ENCODE assay signal across 9 mouse cellular contexts in the genomic region with DNA sequence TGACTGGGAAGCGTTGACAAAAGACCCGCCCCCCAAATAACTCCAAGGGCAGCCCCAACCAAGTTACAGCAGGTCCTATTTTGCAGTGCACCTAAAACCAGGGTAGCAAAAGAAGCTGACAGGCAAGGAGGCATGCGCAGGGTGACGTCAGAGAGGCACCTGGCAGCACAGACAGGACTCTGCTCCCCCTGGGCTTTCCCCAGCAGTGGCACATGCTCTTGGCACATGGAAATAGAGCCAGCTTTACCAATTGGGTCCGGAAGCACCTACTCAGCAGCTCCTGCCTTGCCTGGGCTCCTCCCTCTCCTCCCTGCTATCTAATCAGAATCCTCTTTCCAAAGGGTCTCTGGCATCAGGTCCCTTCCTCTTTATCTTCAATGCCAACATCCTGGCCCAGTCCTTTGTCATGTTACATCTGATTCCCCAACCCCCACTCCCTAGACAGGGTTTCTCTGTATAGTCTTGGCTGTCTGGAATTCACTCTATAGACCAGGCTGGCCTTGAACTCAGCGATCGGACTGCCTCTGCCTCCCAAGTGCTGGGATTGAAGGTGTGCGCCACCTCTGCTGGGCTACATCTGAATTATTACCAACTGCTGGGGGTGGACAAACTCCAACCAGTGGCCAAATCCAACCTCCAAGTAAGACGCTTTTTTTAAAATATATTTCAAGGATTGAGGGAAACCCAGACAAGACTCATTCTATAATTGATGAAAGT. TPM values are rescaled to one million over a fixed set of nuclear protein-coding genes. Genes with fewer than 3 reads are reported as not detected.
A peak's percentile ranks its signal among the peaks of the same experiment; 100 is the strongest.
DNase-seq lines count a peak whose midpoint lies in the region; ATAC-seq and TF ChIP-seq lines count a peak whose summit lies in the region.
"Had no signal": no experiment of that assay in that cellular context is flagged by ENCODE, and none has a peak within 500 bp of the region (broad histone marks: within the 10 kb centered on the region; RNA-seq: fewer than 3 reads in every experiment).

No protein-coding gene starts in this region.

- H3K27ac ChIP-seq in heart, embryonic 15.5 days: 0 out of 2 replicates have a peak overlapping the region, but pooled peaks have one; percentile 1
- H3K27ac ChIP-seq in CH12.LX (ENCODE audit: insufficient read depth, low read depth): peak overlapping the region; percentile 64
- H3K27ac ChIP-seq in cerebellum, adult 2 months (ENCODE audit: insufficient read depth, low read length): 0 out of 2 replicates have a peak overlapping the region, but pooled peaks have one; percentile 20
- no peak overlapping the region for H3K27ac ChIP-seq in hindbrain, embryonic 16.5 days (ENCODE audit: low read depth, low read length)
- H3K27ac ChIP-seq in limb, embryonic 10.5 days: no peak overlapping the region

- in situ Hi-C loops in CH12.LX (cut with MboI; ENCODE audit: low pct_ligation_motif_present, low pct_unique_long_range_greater_than_20kb, low sequenced_read_pairs): no loop called here

- TF ChIP-seq CTCF in CH12.LX (conservative IDR thresholded peaks at IDR 0.05 in 1 of 2, IDR thresholded peaks at IDR 0.05 in 1 of 2; ENCODE audit: low read depth in 2 of 2, low read length in 2 of 2): no peak
- TF ChIP-seq CTCF in cerebellum, adult 2 months (IDR thresholded peaks at IDR 0.05; ENCODE audit: borderline replicate concordance, insufficient read depth, low read depth, low read length): no peak

- H3K4me2 ChIP-seq in heart, embryonic 15.5 days: no peak overlapping the region
- H3K4me2 ChIP-seq in CH12.LX (ENCODE audit: insufficient read depth, low read depth, poor library complexity, severe bottlenecking): peak overlapping the region; percentile 48
- H3K4me2 ChIP-seq in hindbrain, embryonic 16.5 days (ENCODE audit: low read length): no peak overlapping the region; the same call in 1 of the 2 replicates

- no peak for ATAC-seq in heart, embryonic 15.5 days (replicated peaks; ENCODE audit: insufficient number of reproducible peaks, insufficient read depth, low FRiP score, low read depth)
- peak; percentile 34; the same call in 1 of the 2 replicates for ATAC-seq in hindbrain, embryonic 16.5 days

- TF ChIP-seq EP300 in CH12.LX (IDR thresholded peaks at IDR 0.05; ENCODE audit: low read length): peak; percentile 81

- peaks cover 30% of the 10 kb centered on the region for H3K79me2 ChIP-seq in CH12.LX (replicated peaks; ENCODE audit: control insufficient read depth, extremely low read depth, insufficient read depth, poor library complexity, severe bottlenecking)

- no peak overlapping the region for H3K4me3 ChIP-seq in heart, embryonic 15.5 days
- no peak overlapping the region for H3K4me3 ChIP-seq in CH12.LX (replicated peaks in 1 of 3; ENCODE audit: low read depth in 2 of 3, low read length in 2 of 3, poor library complexity in 1 of 3)
- H3K4me3 ChIP-seq in cerebellum, adult 2 months (replicated peaks; ENCODE audit: insufficient read depth, low read depth, low read length): no peak overlapping the region
- no peak overlapping the region for H3K4me3 ChIP-seq in hindbrain, embryonic 16.5 days (ENCODE audit: low read length)
- H3K4me3 ChIP-seq in limb, embryonic 10.5 days: no peak overlapping the region

- no peak overlapping the region for H3K9ac ChIP-seq in heart, embryonic 15.5 days
- no peak overlapping the region for H3K9ac ChIP-seq in CH12.LX (ENCODE audit: insufficient read depth, low read depth)
- no peak overlapping the region for H3K9ac ChIP-seq in hindbrain, embryonic 16.5 days (ENCODE audit: low read depth, low read length)

- no peaks in the 10 kb centered on the region for H3K27me3 ChIP-seq in heart, embryonic 15.5 days
- no peaks in the 10 kb centered on the region for H3K27me3 ChIP-seq in CH12.LX (replicated peaks)
- no peaks in the 10 kb centered on the region for H3K27me3 ChIP-seq in cerebellum, adult 2 months (ENCODE audit: control insufficient read depth, insufficient read depth, low read length)
- no peaks in the 10 kb centered on the region for H3K27me3 ChIP-seq in hindbrain, embryonic 16.5 days (replicated peaks; ENCODE audit: control insufficient read depth, insufficient read depth, low read length)
- H3K27me3 ChIP-seq in limb, embryonic 10.5 days (ENCODE audit: low read depth, poor library complexity, severe bottlenecking): no peaks in the 10 kb centered on the region

- H3K9me3 ChIP-seq in heart, embryonic 15.5 days (replicated peaks): no peaks in the 10 kb centered on the region
- H3K9me3 ChIP-seq in CH12.LX (replicated peaks; ENCODE audit: low read length): no peaks in the 10 kb centered on the region
- no peaks in the 10 kb centered on the region for H3K9me3 ChIP-seq in hindbrain, embryonic 16.5 days (ENCODE audit: control insufficient read depth, low read length)
- H3K9me3 ChIP-seq in limb, embryonic 10.5 days (replicated peaks): no peaks in the 10 kb centered on the region

- intact Hi-C loops in heart, postnatal 14 days (cut with DNase I): no loop called here

- no peaks in the 10 kb centered on the region for H3K36me3 ChIP-seq in heart, embryonic 15.5 days
- peaks cover 0 to 55% of the 10 kb centered on the region in 2 experiments for H3K36me3 ChIP-seq in CH12.LX (replicated peaks in 1 of 2; ENCODE audit: control insufficient read depth in 1 of 2, insufficient read depth in 1 of 2, low read length in 1 of 2)
- H3K36me3 ChIP-seq in hindbrain, embryonic 16.5 days (ENCODE audit: control insufficient read depth, insufficient read depth, low read length): no peaks in the 10 kb centered on the region
- H3K36me3 ChIP-seq in limb, embryonic 10.5 days: peaks cover 8% of the 10 kb centered on the region; the same call in 1 of the 2 replicates

- H3K4me1 ChIP-seq in heart, embryonic 15.5 days (replicated peaks): peaks cover 80% of the 10 kb centered on the region
- H3K4me1 ChIP-seq in CH12.LX (ENCODE audit: control insufficient read depth in 1 of 2, insufficient read depth in 2 of 2): peaks cover 56 to 94% of the 10 kb centered on the region in 2 experiments
- peaks cover 81% of the 10 kb centered on the region for H3K4me1 ChIP-seq in cerebellum, adult 2 months (ENCODE audit: control insufficient read depth, insufficient read depth, low read length)
- peaks cover 23% of the 10 kb centered on the region for H3K4me1 ChIP-seq in hindbrain, embryonic 16.5 days (ENCODE audit: control insufficient read depth, insufficient read depth, low read depth, low read length)
- H3K4me1 ChIP-seq in limb, embryonic 10.5 days: 0 out of 2 replicates have a peak, but pooled peaks cover 7% of the 10 kb centered on the region

- dilution Hi-C loops in CH12.LX (cut with MboI; ENCODE audit: extremely low pct_ligation_motif_present, extremely low pct_unique_long_range_greater_than_20kb, low sequenced_read_pairs): no loop called here

- no peak for DNase-seq in heart, postnatal 14 days
- peak; percentile 89 for DNase-seq in CH12.LX (ENCODE audit: extremely low read depth)
- DNase-seq in cerebellum, adult 2 months: peak; percentile 66 to 83
- no peak for DNase-seq in urinary bladder, adult 18-20 months (ENCODE audit: low spot score in 2 of 2)
- DNase-seq in limb, embryonic 10.5 days (ENCODE audit: low spot score): no peak
- DNase-seq in right cerebral cortex, postnatal 14 days: no peak
- DNase-seq: gastrocnemius, postnatal 14 days had no signal

- 0 out of 2 replicates have a peak, but pooled peaks have one; percentile 17 for TF ChIP-seq POLR2A in CH12.LX (IDR thresholded peaks at IDR 0.05; ENCODE audit: low read depth, low read length)
- TF ChIP-seq POLR2A in cerebellum, adult 2 months (IDR thresholded peaks at IDR 0.05; ENCODE audit: borderline replicate concordance, insufficient read depth, low read length): no peak

- WGBS in heart, embryonic 15.5 days: 61% methylated on average over 9 of the region's 9 CpGs
- 50% methylated on average over 9 of the region's 9 CpGs for WGBS in cerebellum, adult 2 months
- 69% methylated on average over 9 of the region's 9 CpGs for WGBS in hindbrain, embryonic 16.5 days
- 84% methylated on average over 9 of the region's 9 CpGs for WGBS in limb, embryonic 10.5 days

- peak; percentile 8 for TF ChIP-seq RAD21 in CH12.LX (IDR thresholded peaks at IDR 0.05; ENCODE audit: low read depth, low read length)

TF ChIP-seq in CH12.LX, 34 proteins besides CTCF, POLR2A, EP300 and RAD21 (continues in another document):
- TF ChIP-seq SIN3A (IDR thresholded peaks at IDR 0.05; ENCODE audit: low read length) (peak; percentile 76), MEF2A (IDR thresholded peaks at IDR 0.05; ENCODE audit: borderline replicate concordance, low read depth, low read length) (peak; percentile 88), ELF1 (IDR thresholded peaks at IDR 0.05; ENCODE audit: low read depth, low read length) (peak; percentile 61), SMC3 (IDR thresholded peaks at IDR 0.05; ENCODE audit: low read depth, low read length) (no peak), POLR2AphosphoS2 (IDR thresholded peaks at IDR 0.05; ENCODE audit: low read depth, low read length) (no peak), ZKSCAN1 (IDR thresholded peaks at IDR 0.05; ENCODE audit: borderline replicate concordance, low read depth, low read length) (no peak), ETS1 (conservative IDR thresholded peaks at IDR 0.05; ENCODE audit: low read depth, low read length) (peak; percentile 94), USF2 (conservative IDR thresholded peaks at IDR 0.05; ENCODE audit: low read depth, low read length) (no peak), ZC3H11A (IDR thresholded peaks at IDR 0.05; ENCODE audit: low read depth, low read length) (no peak), USF1 (IDR thresholded peaks at IDR 0.05; ENCODE audit: low read depth, low read length) (0 out of 2 replicates have a peak, but pooled peaks have one; percentile 1), MAZ (IDR thresholded peaks at IDR 0.05; ENCODE audit: low read depth, low read length) (peak; percentile 85; the same call in 1 of the 2 replicates), ZMIZ1 (IDR thresholded peaks at IDR 0.05; ENCODE audit: low read depth, low read length) (no peak), KAT2A (IDR thresholded peaks at IDR 0.05; ENCODE audit: insufficient replicate concordance, low read length) (no peak), MYC (IDR thresholded peaks at IDR 0.05; ENCODE audit: low read depth, low read length) (peak; percentile 99), JUND (conservative IDR thresholded peaks at IDR 0.05; ENCODE audit: low read depth, low read length) (peak; percentile 69), NELFE (IDR thresholded peaks at IDR 0.05; ENCODE audit: low read depth, low read length) (no peak), MAX (IDR thresholded peaks at IDR 0.05; ENCODE audit: low read length) (peak; percentile 98)

RNA-seq across cellular contexts. Expression of a gene that starts 32.1 kb away (rescaled TPM):
- polyA plus RNA-seq in heart, embryonic 15.5 days (2015; fragmentation: Nextera tagmentation; extraction: Ambion mirVana): 25.0 and 26.6 TPM in 2 replicates
- 100 to 1,000 TPM; 114 to 124 TPM for total RNA-seq in heart, postnatal 14 days (2021)
- 22.1 and 26.8 TPM in 2 replicates for total RNA-seq in CH12.LX (2012; rRNA removed)
- 7.9 and 10.2 TPM in 2 replicates for total RNA-seq in CH12.LX (2014; rRNA removed)
- polyA plus RNA-seq in CH12.LX (2012; ENCODE audit: insufficient read length, low read depth): 56.3 and 61.3 TPM in 2 replicates
- polyA plus RNA-seq in cerebellum, adult 2 months (2012; rRNA removed): 75.7 and 82.7 TPM in 2 replicates
- 31.4 and 32.9 TPM in 2 replicates for polyA plus RNA-seq in hindbrain, embryonic 16.5 days (2015; fragmentation: Nextera tagmentation; extraction: Ambion mirVana)
- 8.2 and 9.8 TPM in 2 replicates for polyA plus RNA-seq in limb, embryonic 10.5 days (2016; fragmentation: Nextera tagmentation; extraction: Ambion mirVana)

Comparison
In these comparisons a context has a peak if more than half of its experiments do, and no peak if none do; other contexts are left out.
1. H3K27ac ChIP-seq: peak in heart, embryonic 15.5 days (single experiment), CH12.LX (single experiment) and cerebellum, adult 2 months (single experiment); none in hindbrain, embryonic 16.5 days (single experiment) and limb, embryonic 10.5 days (single experiment).
2. DNase-seq: peak in CH12.LX (single experiment) and cerebellum, adult 2 months (2 of 2); none in heart, postnatal 14 days (0 of 2), urinary bladder, adult 18-20 months (0 of 2), limb, embryonic 10.5 days (single experiment) and right cerebral cortex, postnatal 14 days (single experiment).